Mouse (Mus musculus) kidney, postnatal 4 days (tissue): ENCODE measurements around the gene Timm29.
A peak's percentile ranks its signal among the peaks of the same experiment; 100 is the strongest.

Experiments
- DNase-seq, 2 experiments: peaks; one replicate each; pipeline ENCODE4 v3.0.0; 2021; ENCODE audit warnings: mixed read lengths in 2 of 2

The Timm29 gene

DNA sequence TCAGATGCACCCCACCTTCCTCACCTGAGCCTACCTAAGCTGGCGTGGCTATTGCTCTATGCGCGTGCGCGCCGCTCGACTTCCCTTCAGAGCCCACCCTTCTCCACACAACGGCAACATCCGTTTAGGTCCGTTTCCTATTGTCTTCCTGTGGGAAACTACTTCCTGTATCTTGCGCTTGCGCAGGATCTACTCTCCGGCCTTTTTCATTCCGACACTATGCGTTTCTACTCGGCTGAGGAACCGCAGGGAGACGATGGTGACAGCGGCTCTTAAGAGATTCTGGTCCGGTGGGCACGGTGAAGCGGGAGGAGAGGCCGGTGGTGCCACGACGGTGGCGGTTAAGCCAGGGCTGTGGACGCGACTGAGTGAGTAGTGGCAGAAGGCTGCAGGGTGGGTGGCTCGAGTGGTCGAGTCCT, at the start of gene Timm29, which contains the start of gene Yipf2:
TSS of gene Timm29 (plus strand) at position 20 of the 419 bp plus-strand sequence.
TSS of gene Yipf2 (minus strand) at position 126 of the 419 bp plus-strand sequence.
- DNase-seq = peak; percentile 87 to 92

DNA sequence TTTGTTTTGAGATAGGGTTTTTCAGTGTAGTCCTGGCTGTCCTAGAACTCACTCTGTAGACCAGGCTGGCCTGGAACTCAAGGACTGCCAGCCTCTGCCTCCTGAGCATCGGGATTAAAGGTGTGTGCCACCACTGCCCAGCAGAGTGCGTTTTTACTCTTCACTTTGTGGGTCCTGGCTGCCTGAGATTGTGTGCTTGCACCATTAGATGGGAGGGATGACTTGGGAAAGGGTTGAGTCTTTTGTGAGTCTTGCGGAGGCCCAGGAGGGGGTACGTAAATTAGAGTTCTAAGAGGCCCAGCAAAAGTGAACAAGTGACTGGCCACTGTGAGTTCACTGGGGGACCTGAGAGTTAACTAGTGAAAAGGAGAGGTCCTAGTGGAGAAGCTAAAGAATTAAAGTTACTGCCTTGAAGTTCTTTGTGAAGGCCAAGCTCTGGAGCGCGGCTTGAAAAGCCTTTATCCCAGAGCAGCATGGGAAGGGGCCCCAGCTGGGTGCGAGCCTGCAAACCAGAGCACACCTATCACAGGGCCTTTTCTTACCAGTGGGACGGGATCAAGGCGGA, 47.1 kb upstream of the Timm29 start:
- DNase-seq = no peak

DNA sequence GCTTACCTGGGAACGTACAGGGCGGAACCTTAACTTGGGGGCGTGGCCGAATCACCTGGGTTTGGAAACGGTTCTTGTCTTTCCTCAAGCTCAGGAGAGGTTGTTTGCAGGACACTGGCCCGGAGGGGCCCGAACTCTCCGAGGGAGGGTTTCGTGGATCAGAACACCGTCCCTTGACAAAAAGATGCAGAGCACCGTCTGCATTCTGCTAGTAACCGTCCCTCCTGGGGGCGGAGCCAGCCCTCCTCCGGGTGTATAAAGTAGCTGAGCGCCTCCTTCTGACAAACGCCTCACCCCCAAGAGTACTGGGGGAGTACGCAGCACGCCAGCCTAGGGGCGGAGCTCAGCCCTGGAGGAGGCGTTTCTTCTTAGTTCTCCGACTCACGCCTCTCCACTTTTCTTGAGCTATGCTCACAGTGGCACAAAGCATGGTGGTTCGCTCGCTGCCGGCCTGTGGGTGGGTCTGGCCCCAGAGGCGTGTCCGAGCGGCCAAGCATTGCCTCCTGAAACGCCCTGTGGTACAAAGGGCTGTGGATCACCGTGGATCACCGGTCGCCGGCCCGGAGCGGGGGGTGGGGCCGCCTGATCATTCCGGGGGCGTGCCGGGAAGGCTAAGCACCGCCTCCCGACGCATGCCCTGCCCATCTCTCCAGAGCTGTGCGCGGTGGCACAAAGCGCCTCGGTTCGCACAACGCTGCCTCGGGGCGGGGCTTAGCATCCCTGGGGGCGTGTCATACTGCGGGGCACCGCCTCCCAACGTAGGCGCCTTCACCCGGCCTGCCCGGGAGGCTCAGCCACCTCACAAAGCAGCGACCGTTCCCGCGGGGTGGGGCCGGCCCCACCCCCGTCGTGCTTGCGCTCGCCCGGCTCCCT, 46.4 kb upstream of the Timm29 start:
- DNase-seq = peak; percentile 100

DNA sequence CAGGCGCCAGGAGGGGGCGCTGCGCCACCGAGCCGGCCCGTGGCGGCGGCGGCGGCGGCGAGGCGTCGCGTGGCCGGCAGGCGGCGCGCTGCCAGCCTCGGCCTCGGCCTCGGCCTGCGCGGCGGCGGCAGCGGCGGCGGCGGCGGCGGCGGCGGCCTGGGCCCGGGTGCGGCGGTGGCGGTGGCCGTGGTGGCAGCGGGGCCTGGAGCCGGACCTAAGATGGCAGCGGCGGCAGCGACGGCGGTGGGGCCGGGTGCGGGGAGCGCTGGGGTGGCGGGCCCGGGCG, 45.8 kb upstream of the Timm29 start, which contains the start of gene Carm1:
TSS of gene Carm1 (plus strand) at position 106 of the 286 bp plus-strand sequence.
- DNase-seq = no peak

DNA sequence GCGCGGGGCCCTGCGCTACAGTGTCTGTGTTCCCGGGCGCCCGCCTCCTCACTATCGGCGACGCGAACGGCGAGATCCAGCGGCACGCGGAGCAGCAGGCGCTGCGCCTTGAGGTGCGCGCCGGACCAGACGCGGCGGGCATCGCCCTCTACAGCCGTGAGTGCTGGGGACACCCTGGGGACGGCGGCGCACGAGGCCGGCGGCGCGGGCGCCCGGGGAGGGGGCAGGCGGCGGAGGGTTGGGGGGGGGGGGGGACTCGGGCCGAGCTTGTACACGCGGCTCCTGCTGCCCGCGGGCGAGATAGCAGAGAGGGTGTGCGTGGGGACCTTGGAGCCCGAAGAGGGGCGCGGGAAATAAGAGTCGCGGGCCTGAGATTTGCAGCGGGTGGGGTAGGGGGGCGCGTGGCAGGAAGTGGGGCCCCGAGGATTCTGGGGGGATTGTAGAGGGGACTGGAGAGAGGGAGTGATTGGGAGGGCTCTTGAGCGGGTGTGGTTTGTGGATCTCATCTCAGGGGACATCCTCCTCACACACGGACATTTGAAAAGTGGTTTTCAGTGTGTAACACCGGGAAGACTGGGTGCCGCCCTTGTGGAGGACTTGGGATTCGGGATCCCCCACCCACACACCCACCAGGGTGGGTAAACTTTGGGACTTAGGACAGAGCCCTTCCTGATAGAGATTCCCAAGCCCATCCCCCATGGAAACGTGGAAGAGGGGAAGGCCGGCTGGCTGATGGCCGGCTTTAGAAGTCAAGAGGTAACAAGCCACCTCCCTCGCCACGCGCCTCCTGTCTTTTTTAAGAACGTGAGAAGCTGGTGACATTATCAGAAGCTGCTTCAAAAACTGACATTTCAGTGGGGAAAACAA, 45.2 kb upstream of the Timm29 start:
- DNase-seq = peak; percentile 74 to 84

DNA sequence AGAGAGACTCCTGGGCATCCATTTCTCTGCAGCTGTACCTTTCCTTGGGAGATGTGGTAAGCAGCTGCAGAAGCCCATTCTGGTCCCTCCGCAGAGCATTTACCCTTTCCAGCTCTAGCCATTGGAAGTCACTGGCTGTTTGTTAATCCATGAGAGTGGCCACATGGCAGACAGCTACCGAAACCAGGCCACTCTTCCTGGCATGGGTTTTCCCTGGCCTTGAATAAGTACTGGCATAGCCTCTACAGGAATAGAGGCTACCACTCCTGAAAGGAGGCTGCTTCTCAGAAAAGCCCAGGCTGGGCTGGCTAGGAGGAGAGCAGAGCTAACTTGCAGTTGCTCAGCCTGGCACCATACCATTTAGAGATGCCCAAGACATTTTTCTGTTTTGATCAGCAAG, 41.5 kb upstream of the Timm29 start:
- DNase-seq = no peak

DNA sequence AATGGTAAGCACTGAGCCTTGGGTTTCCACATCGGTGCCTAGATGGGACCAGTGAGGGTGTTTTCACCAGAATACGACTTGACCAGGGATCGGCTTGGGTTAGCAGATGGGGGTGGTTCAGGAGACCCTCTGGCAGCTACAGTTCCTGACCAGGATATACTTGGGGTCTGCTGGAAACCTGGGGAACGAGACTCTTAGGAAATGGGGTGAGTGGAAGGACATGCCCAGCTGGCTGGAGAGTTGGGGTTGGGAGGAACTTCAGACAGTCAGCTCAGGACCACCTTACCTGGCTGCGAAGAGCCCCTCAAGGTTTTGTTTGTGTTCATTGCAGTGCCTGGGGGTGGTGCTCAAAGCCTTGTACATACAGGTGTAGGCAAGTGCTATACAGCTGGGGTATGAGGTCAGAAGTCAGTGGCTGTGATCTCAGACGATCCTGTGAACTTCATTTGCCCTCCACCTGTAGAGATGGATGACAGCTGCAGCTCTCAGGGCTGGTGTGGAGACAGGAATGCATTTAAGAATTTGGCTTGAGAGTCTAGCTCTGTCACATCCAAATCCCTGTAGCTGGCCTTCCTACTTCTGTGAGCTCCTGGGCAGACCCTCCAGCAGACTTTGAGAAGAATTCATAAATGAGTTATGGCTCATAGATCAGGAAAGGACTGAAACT, 38.8 kb upstream of the Timm29 start:
- no peak for DNase-seq

DNA sequence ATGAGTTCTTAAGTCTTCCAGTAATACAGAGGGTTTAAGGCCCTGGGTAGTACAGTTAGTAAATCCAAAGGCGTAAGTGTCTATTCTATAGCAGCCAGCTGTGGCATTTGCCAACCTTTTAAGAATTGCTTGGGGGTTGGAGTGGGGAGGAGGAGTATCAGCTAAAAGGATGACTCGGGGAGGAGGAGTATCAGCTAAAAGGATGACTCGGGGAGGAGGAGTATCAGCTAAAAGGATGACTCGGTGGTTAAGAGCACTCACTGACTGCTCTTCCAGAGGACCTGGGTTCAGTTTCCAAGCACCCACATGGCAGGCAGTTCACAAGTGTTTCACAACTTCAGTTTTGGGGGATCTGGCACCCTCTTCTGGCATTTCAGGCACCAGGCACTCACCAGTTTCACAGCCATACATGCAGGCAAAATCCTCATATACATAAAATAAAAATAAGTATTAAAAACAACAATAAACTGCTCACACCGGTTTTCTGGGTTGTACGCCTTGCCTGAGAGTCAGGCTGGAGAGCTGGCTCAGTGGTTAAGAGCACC, 37.3 kb upstream of the Timm29 start:
- DNase-seq = no peak

DNA sequence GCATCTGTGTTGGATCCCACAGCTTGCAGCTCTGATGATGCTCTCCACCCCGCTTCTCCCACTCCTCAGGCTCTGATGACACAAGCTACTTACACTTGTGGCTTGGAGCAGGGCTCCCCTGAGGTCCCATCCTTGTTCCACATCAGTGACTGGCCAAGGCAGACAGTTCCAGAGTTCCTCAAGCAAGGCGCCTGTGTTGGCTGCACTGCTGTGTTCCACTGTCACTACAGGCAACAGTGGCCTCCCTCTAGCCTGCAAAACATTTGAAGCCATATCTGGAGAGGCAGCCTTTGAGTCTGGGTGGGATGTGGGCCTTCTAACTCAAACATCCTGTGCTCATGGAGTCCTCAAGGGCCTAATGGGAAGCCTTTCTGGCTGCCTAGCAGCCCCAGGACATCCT, 35.5 kb upstream of the Timm29 start:
- no peak for DNase-seq

DNA sequence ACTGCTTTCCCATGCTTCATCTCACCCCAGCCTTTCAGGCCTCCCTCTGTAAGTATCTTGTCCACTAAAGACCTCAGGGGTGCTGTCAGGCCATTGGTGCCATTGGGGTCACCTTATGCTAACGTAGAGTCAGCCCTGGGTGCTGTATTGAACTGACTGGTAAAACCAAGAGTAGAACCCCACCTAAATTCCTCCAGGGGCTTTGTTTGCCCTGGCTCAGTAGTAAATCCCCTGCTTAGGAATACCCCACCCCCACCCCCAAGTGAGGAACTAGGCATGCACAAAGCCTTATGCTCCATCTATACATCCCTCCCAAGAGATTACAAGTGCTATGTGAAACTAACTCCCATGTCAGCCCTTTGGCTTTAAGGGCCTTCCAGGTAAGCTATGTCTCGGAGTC, 35.0 kb upstream of the Timm29 start:
- DNase-seq = no peak

DNA sequence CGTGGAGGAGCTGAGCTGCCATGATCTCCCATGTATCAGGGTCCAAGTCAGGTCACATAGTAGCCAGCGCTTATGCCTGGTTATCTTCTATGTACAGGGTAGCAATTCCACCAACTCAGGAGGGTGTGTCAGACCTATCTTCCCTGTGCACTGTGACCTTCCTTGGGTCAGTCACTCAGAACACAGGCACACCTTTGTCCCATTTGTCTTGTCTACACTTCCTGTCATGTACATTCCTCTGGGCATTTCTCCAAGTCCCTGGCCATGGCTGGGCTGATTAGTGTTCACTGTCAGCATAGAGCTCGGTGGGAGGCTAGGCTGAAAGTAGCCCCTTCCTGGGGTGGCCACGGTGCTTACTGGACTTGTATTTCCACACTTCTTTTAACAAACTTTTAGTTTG, 34.2 kb upstream of the Timm29 start:
- peak; percentile 24 to 33 for DNase-seq

DNA sequence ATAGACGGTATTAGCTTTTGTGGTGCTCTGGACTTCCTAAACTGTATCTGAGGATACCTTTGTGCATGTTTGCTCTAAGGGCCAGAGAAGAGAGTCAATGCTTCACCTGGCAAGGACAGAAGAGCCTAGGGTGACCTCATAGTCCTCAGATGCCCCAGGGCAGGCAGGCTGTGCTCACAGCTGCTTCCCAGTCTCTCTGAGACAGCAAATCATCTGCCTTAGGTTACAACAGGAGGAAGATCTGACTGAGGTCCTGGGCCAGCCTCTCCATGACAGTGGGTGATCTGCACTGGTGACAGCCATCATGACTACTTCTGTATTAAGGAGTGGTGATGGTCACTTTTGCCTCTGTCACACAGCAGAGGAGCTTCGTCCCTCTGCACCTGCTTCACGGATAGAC, 33.4 kb upstream of the Timm29 start:
- DNase-seq = no peak

DNA sequence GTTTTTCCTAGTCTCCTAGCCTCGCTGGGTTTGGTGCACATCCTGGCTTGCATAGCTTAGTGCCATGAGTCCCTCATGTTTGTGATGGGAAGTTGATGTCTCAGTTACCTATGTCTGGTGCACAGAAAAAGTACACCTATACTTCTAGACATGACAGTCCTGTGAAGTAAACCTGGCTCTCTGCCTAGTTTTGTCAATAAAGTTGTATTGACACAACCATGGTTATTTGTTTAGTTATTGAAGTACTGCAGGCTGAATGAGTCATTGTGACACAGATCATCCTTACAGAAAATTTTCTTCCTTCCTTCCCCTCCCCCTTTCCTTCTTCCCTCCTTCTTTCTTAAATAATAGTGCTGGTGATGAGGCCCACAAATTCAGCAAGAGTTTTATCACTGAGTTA, 28.1 kb upstream of the Timm29 start:
- DNase-seq = no peak

DNA sequence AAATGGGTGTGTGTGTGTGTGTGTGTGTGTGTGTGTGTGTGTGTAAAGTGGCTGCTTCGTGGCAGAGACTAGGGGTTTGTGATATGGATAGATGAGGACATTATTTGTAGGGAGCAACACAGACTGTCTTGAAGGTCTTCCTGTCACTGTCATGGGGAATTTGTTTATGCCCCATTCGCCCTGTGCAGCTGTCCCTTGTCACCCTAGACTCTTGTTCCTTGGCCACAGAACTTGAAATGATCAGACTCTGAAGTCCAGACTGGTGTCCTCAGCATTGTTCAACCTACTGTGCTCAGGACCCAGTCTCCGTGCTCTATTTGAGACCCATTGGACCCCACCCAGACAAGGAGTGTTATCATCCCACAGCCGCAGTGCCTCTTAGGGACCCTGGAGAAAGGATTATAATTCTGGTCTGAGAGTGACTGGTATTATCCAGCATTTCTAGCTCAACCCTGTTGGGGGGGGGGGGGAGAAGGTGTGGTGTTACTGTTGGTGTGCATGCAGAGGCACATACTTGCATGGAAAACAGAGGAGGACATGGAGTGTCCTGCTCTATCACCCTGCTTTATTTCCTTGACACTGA, 27.4 kb upstream of the Timm29 start:
- no peak for DNase-seq

DNA sequence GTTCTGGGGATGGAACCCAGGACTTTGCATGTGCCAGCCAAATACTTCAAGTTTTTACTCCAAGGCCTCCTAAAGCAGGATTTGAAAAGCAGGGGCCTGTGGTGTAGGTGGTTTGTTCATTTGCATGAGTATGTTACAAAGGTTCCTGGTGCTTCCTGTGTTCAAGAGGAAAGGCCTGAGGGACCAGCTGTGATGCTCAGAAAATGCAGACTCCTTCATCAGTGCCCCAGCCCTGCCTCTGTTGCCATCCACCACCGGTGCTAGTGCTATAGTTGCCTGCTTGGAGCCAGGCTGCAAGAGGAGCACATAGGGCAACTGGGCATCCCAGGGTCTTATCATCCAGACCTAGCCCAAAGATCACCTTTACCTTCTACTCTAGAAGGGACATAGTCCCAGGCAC, 26.0 kb upstream of the Timm29 start:
- DNase-seq = no peak

DNA sequence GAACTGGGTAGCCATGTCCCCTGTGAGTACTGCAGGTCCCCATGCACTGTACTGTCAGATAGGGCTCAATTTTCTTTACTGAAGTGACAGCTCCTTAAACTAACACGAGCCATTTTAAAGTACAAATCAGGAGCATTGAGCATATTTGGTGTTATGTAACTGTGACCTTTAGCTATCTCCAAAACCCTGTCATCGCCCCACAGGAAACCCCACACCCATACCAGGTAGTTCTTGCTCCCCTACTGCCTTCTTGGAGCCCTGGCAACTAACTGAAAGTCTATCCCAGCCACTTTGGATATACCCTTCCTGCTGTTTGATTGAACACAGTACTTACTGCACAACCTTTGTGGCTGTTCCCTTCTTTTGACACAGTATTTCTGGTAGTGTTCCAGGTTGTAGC, 25.5 kb upstream of the Timm29 start:
- DNase-seq = no peak

DNA sequence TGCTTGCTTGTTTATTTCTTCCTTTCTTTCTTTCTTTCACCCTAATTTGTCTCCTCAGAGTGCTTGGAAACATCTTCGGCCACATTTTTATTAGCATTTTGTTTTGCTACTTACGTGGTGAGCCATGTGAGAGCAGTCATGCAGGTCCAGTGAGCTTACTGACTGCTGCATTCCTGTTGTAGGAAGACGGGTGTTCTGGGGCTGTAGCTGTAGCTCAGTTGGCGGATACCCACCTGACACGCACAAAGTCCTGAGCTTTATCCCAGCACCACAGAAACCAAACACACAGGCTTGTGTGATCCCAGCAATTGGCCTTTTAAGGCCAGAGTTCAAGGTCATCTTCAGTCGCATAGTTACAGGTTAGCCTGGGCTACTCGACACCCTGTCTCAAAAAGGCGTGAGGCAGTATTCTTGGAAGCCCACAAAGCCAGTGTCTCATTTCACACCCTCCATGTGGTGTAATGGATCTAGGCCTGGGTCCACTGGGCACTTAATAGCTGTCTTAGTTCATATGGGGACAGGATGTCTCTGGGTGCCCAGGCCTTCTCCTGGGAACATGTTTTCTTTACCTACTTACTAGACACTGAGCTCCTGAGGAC, 23.8 kb upstream of the Timm29 start:
- DNase-seq = no peak

DNA sequence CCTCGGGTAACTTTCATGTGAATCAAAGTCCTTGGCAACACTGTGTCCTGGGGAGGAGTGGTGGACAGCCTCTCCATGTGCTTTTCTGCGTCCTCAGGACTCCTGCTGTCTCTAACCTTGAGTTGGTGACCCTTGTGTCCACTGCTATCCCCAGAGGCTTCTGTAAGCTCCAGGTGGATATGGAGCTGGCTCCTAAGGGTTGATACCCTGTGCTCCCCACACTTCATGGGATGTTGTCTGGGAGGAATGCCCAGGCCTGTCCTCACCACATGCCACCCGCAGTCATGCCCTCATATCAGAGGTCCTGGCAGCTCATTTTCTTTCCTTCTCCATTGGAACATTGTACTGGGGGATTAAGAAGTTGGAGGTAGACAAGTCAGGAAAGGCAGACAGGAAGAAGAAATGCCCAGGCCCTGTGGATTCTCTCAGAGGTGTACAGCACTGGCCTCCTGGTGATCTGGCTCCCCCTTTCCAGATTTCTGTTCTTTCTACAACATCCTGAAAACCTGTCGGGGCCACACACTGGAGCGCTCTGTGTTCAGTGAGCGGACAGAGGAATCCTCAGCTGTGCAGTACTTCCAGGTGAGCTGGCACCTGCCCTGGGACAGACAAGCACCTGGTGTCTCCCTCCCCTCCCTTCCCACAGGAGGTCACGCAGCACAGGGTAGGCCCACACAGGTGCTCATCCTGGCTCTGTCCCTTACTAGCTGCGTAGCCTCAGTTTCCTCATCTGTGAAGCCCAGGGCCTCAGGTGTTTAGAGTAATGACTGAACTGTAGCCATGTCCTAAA, 18.3 kb upstream of the Timm29 start:
- no peak for DNase-seq

DNA sequence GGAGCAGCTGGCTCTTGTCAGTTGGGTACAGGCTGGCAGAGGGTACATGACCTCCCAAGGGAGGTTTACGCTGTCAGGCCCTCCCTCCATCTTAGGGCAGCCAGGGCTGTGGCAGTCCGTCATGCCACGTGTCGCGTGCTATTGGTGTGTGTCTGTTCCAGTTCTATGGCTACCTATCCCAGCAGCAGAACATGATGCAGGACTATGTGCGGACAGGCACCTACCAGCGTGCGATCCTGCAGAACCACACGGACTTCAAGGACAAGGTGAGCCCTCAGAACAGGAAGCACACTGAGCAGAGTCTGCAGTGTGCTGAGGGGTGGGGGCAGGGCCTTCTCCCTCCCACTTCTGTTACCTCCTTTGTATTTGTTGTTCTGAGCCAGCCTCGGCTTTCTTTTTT, 17.3 kb upstream of the Timm29 start:
- no peak for DNase-seq

DNA sequence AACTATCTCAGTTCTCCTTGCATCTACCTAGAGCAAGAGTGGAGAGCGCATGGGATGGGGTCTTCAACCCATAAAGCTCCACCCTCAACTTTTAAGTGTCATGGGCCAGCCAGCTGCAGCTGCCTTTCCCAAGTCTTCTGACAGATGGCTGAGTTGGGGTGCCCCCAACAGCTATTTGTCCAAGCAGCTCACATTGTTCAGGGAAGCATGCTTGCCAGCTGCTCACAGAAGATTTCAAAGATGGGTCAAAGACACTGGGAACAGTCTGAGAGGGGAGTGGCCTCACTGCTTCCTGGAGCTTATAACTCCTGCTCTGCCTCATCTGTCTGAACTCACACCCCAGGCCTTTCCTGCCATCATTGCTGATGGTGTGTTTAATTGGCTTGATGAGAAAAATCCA, 16.2 kb upstream of the Timm29 start:
- DNase-seq = no peak

DNA sequence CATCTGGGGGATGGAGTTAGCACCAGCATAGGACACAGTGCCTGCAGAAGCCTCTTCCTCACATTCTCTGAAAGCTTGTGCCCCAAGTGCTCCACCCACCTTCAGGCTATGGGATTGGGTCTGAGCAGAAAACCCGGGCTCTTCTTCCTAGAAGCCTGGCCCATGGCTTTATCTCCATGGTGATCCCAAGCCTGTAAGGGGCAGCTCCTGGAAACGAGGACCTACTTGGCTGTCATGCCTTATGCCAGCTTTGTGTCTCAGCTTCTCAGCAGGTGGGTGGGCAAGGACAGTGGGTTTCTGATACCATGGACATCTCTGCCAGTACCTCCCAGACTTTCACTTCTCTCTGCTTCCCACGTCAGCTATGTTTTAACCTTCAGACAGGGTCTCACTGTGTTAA, 14.3 kb upstream of the Timm29 start:
- no peak for DNase-seq
